Mouse (Mus musculus) gastrocnemius, adult 18-20 months (tissue): ENCODE results near the gene Gal3st4. TPM values are rescaled to one million over a fixed set of nuclear protein-coding genes. Genes with fewer than 3 reads are reported as not detected.
A peak's percentile ranks its signal among the peaks of the same experiment; 100 is the strongest.

Experiments
- DNase-seq: peaks from one replicate; pipeline ENCODE4 v3.0.0; 2021; ENCODE audit warnings: low spot score
- total RNA-seq, 2 experiments: library from RNA; stranded (reverse); gene quantifications; 2 replicates each; pipeline ENCODE4 v1.2.3; 2021

The Gal3st4 gene
- total RNA-seq, 2 experiments from 2014 or later: 0.14 TPM; not detected in 1

DNA sequence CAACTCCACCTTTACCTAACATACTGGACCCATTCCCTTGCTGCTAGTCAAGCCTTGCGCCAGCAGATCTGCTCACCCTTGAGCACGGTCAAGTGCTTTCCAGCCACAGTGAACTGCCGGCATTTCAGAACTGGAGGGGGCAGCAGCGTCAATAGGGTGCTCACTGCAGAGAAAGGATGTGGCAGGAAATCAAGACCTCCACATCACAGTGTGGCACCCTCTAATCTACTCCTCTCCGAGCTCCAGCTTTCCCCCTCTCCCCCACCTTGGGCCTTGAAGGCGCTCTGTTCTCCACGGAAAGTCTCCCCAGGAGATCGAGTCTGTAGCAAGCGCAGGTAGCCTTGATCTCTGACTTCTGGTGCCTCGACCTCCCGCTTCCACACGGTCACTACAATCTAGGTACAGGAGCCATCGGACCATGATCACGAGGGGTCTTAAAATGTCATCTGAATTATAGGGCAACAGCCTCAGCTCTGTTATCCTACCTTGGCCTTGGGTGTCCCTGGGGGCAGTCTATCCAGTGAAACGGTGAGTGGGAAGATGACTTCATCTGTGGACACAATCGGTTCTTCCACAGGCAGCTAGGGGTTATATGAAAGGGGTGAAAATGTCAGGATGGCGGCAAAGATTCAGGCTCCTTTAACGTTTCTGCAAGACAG, 9.9 kb downstream of the Gal3st4 start:
- DNase-seq: no peak

DNA sequence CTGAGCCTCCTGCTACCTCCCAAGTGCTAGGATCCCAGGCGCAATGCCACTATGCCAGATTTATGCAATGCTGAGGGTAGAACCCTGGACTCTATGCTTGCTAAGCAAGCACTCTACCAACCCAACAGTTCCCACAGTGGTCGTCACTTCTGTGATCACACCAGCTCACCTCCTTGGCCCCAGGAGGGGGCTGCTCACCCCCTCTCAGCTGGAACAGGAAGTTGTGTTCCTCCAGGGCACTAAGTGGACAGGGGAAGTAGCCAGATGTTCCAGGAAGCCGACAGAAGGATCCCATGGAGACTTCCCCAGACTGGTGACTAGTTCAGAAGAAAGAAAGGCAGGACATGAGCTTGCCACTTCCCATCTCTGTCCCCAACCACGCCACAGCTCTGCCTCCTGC, 10.6 kb downstream of the Gal3st4 start:
- DNase-seq: no peak

DNA sequence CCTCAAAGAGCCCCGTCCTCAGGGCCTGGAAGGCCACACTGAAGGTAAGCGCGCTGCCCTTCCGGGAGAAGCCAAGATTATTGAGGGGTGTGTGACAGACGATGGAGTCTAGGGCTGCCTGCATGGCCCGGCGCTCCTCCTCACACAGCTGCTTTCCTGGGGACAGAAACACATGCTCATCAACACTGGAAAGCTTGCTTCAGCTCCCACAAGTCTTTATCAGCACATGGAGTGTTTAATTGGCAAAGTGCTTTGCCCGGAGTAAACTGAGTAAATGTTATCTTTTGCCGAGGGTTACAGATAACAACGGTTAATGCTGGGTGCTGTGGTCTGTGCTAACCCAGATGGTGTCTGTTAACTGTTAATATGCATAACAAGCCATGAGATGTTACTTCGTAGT, 11.8 kb downstream of the Gal3st4 start:
- DNase-seq: no peak

DNA sequence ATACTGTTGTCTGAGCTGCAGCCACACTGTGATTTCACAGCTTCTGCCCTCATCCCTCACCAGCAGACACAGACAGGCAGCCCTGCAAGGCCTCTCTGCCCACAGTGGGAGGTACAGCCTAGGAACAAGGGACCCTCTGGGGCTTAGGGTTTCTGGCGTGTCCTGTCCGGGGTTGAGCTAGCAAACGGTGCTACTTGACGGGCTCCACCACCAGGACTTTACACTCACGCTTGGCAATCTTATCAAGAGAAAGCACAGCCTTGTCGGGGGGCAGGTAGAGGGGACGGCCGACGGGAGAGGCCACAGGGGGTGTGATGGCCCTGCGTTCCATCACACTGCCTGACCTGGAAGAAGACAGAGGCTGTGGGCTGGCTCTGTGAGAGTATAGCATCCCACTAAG, 12.6 kb downstream of the Gal3st4 start:
- no peak for DNase-seq

DNA sequence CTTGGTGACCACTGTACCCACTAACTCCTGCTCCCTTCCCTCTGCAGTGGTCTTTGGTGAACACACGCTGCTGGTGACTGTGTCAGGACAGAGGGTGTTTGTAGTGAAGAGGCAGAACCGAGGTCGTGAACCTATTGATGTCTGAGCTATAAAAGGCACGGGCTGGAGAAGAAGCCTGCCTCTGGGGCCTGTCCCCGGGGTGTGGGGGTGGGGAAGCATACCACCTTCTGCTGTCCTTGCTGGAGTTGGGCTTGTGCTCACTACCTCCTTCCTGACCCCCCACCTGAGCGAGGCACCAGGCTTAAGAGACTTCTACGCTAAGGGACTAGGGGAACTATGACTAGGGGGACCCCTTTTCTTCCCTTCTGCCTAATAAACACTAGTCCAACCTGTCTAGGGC, 13.6 kb downstream of the Gal3st4 start:
- DNase-seq: no peak

DNA sequence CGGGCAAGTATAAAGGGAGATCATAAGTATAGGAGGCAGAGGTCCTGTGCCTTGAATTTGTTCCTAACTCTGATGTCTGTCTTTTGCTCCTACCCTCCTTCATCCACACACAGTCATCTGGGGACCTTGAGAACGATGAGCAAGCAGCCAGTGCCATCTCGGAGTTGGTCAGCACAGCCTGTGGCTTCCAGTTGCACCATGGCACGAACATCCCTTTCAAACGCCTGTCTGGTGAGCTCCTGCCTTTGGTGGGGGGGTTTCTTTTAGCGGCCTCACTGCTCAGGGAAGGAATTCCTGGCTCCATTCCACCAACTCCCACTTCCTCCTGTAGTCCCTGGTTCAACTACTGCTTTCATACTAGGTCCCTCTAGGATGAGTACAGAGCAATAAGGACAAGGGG, 14.1 kb downstream of the Gal3st4 start:
- no peak for DNase-seq

DNA sequence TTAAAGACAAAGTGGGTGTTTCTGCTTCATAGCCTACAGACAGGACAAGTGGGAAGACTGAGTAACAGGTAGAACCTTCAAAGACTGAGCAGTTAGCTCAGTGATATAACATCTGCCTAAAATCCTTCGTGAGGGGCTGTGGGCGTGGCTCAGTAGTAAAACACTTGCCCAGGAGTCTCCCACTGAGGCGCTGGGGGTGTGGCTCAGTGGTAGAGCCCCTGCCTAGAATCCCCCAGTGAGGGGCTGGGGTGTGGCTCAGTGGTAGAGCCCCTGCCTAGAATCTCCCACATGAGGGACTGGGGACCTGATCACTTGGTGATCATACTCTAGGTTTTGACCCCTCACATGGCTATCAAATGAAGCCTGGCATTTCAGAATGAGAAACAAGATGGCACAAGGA, 14.6 kb downstream of the Gal3st4 start:
- DNase-seq: no peak

DNA sequence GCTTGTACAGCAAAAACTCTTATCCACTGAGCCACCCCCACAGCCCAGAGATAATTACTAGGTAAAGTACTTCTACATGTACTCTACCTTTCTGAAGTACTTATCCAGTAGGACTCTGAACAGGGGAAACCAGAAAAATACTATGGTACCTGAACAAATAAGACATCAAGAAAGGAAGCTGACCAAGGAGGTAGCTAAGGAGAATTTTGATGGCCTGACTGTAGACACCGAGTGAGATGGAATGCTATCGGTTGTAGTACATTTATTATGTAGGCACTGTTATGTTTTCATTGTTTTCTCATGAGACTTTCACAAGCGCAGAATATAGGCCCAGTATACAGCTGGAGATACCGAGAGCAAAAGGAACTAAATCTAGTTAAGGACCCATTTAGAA, 15.1 kb downstream of the Gal3st4 start:
- DNase-seq: no peak

DNA sequence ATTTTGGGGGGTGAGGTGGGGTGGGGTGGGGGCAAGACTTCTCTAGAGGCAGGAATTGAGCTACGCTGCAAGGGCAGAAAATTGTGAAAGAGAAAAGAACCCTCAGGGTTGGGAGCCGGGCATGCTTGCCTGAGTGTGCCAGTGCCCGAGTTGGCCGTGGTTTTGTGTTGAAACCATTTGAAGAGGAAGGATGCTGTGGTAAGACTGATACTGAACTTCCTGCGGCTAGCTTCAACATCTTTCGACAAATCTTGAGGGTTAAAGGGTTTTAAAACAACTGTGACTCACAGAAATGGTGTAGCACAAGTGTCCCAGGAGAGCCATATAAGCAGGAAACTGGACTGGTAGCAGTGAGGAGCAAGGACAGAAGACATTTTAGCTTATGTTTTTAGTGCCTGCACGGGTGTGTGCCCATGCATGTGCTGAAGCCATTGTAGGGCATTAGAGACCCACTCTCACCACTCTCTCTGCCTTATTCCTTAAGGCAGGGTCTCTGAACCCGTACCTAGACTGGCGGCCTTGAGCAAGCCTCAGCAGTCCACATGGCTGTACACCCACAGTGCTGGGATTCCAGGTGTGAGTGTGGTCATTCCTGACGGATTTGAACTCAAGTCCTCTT, 15.6 kb downstream of the Gal3st4 start:
- no peak for DNase-seq

DNA sequence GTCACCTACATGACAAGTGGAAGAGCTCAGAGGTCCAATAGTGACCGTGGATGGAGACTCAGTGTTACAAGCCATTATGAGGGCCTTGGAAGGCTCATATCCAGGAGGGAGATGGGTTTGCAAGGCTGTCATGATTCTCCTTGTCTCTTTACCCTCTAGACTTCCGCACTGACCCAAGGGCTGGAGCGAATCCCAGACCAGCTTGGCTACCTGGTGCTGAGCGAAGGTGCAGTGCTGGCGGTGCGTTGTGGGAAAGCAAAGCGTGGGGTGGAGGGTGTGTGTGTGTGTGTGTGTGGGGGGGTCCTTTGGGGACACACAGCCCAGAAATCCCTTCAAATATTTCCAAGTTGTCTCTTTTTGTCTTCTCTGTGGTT, 16.6 kb downstream of the Gal3st4 start:
- DNase-seq: no peak

DNA sequence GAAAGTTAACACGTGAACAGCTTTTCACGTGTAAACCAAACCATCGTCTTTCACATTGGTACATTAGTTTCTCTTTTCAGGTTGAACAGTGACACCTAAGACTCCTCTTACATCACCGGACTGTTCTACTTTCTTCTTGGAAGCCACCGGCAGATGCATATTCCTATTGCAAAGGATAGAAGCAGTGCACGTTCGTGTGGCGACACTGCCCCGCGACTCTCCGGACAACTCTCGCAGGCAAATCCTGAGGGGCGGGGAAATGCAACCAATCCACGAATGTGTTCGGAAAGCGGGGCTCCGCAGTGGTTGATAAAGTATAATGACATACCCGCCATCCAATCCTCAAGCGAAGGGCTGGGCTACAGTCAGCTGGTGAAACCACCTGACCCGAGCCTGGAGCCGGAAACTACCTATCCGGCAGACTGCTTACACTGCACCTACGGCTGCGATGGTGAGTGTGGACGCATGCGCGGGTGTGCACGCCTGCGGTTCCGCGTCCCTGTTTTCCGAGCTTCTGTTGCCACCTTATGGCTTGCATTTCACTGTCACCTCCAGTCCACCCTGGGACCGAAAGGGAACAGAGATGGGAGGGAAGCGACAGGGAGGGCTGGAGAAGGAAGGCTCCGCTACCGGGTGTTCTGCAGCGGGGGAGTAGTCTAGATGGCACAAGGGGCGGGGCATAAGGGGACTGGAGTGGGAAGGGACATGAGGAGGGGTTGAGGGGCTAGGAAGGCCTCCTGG, 17.1 kb downstream of the Gal3st4 start, which contains the start of gene Lamtor4:
TSS of gene Lamtor4 (plus strand) at position 130 of the 741 bp plus-strand sequence.
- peak; percentile 97 for DNase-seq

DNA sequence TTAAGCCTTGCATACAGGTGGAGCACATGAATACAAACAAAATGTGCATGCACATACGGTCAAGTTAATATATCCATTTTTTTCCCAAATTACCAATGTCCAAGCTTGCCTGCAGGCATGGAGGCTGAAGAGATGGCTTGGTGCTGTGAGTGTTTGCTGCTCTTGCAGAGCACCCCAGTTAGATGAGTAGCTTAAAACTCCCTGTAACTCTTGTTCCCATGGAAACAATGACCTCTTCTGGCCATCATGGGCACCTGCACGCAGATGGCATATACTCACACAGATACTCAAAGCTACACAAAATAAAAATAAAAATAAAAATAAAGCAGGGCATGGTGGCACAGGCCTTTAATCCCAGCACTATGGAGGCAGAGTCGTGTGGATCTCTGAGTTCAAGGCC, 19.6 kb downstream of the Gal3st4 start:
- no peak for DNase-seq

DNA sequence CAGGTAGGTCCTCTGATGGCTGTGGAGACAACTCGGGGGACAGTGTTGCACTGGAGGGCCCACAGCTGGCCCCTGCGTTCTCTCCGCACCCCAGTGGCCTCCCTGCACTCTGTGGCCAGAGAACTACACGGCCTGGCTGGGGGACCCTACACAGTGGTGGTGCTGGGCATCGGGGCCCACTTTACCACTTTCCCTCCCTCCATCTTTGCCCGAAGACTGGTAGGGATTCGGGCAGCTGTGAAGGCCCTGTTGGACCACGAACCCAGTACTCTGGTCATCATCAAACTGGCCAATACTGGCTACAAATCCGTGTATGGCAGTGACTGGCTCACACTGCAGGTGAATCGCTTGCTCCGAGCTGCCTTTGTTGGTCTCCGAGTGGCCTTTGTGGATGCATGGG, 21.5 kb downstream of the Gal3st4 start:
- no peak for DNase-seq

DNA sequence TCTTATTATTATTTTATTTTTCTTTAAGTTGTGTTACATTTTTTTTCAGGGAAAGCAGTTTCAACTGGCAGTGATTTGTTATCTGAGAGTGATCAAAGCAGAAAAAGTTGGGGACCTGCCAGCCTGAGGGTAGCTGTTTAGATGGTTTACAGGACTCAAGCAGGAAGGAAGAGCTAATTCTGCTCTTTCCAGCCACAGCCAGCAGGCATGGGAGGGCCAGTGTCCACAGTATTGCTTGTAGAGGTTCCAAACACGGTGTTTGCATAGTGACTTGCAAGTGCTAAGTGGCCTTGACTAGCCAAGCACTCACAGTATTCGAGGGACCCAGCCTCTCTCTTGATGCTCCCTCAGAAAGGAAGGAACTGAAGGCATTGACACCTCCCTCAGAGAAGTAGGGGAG, 31.1 kb downstream of the Gal3st4 start:
- DNase-seq: no peak

DNA sequence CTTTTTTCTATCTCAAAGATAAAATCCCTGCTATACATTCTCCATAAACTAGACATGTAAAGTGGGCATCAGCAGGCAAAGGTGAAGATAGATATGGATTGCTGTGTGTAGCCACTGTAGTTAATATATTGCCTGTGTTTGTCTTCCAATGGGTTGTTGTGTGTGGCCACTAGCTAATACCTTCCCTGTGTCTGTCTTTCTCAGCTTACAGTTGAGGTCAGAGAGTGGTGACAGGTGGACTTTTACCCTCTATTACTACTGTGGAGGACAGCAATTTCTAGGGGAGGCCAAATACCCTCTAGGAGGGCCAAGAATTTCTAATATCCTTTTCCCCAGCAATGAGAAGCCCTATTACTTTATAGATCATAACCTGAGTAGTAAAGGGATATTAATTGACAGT, 38.4 kb downstream of the Gal3st4 start:
- no peak for DNase-seq

DNA sequence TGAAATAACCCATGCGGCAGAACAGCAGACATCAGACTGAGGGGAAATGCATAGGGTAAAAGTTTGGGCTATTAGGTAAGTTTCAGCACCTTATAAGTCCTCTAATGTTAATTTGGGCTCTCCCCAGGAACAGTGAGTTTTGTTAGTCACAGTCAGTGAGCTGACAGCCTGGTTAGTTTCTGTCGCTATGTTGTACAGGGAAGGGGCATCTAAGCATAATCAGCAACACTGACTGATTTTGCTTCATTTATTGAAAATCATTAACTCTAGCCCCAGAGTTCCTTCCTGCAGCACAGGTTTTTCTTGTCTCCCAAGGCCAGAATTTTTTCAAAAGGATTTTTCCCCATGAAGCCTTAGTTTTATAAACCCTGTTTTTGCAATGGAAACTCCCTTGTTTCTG, 38.9 kb downstream of the Gal3st4 start:
- DNase-seq: no peak

DNA sequence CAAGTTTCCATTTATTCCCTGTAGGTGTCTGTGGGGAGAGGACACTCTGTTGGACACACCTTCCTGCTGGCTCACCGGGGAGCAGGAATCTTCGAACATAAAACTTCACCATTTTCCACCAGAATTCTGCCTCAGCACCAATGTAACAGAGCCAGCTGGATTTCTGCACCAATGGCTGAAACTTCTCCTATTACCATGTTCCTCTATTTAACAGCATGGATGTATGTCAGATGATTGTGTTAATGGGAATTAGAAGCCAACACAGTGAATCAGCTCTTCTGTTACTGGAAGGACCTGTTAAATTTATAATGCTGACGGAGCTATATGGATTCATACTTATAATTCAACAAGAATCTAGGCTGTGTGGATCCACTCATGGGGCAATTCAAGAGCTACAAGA, 43.1 kb downstream of the Gal3st4 start:
- DNase-seq: no peak

DNA sequence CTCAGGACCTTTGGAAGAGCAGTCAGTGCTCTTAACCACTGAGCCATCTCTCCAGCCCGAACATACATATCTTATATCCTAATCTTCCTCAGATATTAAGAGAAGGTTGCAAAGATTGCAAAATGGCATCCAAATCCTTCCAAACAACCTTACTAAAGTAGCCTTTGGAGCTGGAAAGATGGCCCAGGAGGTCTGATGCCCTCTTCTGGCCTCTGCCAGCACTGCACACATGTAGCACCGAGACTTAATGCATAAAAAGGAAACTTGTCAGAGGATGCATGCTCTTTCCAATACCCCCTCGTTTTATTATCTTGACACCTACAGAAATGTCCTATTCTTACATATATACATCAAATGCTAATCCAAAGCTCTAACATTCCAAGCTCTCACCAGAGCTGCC, 44.6 kb downstream of the Gal3st4 start:
- DNase-seq: no peak

DNA sequence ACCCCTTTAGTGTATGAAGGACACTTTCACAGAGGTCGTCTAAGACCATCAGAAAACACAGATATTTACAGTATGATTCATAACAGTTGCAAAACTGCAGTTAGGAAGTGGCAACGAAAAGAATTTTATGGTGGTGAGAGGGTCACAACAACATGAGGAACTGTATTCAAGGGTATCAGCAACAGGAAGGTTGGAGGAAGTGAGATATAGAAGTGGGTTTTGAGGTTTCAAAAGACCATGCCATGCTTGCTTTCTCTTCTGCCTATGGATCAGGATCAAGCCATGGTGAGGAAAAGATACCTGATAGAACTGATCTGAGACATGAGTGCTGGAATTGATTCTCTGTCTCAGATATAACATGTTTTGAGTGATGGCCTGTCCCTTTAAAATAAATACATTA, 45.3 kb downstream of the Gal3st4 start:
- DNase-seq: no peak

DNA sequence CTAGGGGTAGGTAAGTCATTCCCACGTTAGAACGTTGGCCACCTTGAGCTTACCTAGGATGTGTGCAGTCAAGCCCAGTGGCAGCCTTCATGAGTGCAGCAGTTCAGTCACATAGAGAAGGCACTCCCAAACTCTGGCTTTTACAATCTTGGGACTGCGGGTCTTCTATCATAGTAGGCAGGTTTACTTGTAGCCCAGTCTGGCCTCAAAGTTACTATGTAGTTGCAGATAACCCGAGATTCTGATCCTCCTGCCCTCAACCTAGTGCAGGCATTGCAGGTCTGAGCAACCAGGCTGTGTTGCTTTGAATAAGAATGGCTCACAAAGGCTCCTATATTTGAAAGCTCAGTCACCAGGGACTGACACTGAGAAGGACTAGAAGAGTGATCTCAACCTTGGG, 46.1 kb downstream of the Gal3st4 start:
- no peak for DNase-seq

DNA sequence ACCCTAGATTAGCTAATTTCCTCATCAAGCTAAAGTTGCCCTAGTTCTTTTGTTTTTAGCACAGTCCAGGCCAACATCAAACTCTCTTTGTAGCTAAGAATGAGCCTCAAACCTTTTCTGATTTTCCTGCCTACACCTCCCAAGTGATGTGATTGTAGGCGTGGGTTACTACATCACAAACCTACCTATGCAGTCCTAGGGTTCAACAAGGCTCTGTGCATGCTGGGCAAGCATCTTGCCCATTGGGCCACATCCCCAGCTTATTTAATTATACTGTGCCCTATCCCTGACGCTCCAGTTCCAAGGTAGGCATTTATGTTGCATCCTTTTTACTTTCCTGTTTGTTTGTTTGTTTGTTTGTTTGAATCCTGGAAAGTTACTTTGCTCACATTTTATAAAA, 46.9 kb downstream of the Gal3st4 start, which contains the start of gene Nxpe5:
TSS of gene Nxpe5 (plus strand) at position 199 of the 400 bp plus-strand sequence.
- no peak for DNase-seq

DNA sequence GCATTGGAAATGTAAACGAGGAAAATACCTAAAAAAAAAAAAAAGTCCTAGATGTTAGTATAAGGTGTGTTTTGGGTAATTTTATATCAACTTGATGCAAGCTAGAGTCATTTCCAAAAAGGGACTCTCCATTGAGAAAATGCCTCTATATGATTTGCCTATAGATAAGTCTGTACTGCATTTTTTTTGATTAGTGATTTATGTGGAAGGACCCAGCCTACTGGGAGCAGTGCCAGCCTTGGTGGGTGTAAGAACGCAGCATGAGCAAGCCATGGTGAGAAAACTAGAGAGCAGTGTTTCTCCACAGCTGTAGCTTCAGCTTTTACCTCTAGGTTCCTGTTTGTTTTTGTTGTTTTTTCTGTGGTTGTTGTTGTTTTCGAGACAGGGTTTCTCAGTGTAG, 49.4 kb downstream of the Gal3st4 start:
- DNase-seq: no peak

DNA sequence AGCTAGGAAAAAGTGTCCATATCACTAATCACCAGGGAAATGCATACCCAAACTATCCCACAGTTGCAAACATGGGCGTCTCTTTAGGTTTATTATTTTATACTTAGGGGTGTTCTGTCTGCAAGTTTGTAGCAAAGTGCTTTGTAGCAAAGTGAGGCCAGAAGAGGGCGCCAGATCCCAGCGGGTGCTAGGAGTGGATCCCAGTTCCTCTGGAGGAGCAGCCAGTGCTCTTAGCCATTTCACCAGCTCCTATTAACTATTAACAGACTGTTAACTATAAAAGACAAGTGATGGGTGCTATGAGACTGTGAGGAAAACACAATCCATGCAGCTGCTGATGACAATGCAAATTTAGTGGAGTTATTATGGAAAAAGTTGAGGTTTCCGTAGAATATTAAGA, 50.5 kb downstream of the Gal3st4 start:
- DNase-seq: peak; percentile 80
